Mouse (Mus musculus): ENCODE measurements around the gene Ppfibp2. TPM values are rescaled to one million over a fixed set of nuclear protein-coding genes. Genes with fewer than 3 reads are reported as not detected.

The Ppfibp2 gene
- 11.5 and 12.8 TPM in 2 replicates for polyA plus RNA-seq (2015; fragmentation: Nextera tagmentation; extraction: Ambion mirVana)

DNA sequence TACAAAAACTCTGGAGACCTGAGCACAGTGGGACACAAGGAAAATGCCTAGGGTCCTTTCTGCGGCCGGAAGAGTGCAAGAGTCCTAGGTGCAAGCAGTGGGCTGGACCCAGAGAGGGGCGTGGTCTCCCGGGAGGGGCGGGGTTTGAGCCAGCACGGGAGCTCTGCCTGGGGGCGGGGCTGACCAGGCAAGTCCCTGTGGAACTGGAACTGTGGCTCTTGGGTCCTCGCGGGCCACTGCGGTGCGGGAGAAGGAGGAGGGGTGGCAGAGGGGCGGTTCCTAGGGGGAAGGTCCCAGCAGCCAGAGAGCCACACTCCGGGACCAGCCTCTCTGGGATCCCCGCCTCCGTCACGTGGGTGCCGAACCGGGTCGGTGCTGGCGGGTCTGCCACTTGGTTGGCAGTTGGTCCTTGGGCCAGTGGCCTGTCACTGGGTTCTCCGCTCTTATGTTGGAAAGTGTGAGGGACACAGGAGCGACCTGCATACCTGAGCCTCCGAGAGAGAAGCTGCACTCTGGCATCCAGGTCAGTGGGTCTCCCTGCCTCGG, at the start of gene Ppfibp2:
TSS of gene Ppfibp2 (plus strand) at position 351 of the 546 bp plus-strand sequence.
- Histone ChIP-seq H3K27ac (peak within 1 kb of the TSS; percentile 69), H3K36me3 (no peaks in the 10 kb centered on the region), H3K4me2 (replicated peaks) (peak within 1 kb of the TSS; percentile 78), H3K4me1 (replicated peaks) (0 out of 2 replicates have a peak, but pooled peaks cover 6% of the 10 kb centered on the region), H3K4me3 (replicated peaks) (peak within 1 kb of the TSS; percentile 52), H3K9me3 (no peaks in the 10 kb centered on the region), H3K9ac (peak within 1 kb of the TSS; percentile 26), H3K27me3 (replicated peaks) (no peaks in the 10 kb centered on the region)
- ATAC-seq: peak; percentile 99
- WGBS: under 1% methylated on average over 23 of the region's 24 CpGs

DNA sequence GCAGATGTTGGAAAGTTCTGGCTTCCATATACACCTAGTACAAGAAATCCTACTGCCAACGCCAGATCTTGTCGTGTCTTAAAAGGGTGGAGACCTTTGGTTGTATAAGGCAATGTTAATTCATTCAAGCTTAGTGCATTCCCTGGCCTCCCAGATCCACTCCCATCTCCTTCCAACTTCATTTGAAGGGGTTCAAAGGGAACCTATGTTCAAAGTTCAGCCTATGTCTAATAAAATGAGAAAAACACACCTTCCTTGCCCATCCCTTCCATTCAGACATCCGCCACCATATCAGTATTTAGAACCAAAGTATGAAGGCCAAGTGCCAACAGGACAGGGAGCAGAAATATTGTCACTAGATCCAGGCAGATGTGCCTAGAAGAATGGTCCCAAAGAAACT, 47.1 kb upstream of the Ppfibp2 start:
- H3K4me2 ChIP-seq (replicated peaks): no peak overlapping the region
- no peaks in the 10 kb centered on the region for H3K9me3 ChIP-seq
- H3K9ac ChIP-seq: no peak overlapping the region
- no peaks in the 10 kb centered on the region for H3K36me3 ChIP-seq
- H3K27me3 ChIP-seq (replicated peaks): no peaks in the 10 kb centered on the region
- H3K4me1 ChIP-seq (replicated peaks): no peaks in the 10 kb centered on the region
- 82% methylated on average over 3 of the region's 3 CpGs for WGBS
- no peak overlapping the region for H3K4me3 ChIP-seq (replicated peaks)
- no peak overlapping the region for H3K27ac ChIP-seq
- ATAC-seq: peak; percentile 67; the same call in 1 of the 2 replicates

DNA sequence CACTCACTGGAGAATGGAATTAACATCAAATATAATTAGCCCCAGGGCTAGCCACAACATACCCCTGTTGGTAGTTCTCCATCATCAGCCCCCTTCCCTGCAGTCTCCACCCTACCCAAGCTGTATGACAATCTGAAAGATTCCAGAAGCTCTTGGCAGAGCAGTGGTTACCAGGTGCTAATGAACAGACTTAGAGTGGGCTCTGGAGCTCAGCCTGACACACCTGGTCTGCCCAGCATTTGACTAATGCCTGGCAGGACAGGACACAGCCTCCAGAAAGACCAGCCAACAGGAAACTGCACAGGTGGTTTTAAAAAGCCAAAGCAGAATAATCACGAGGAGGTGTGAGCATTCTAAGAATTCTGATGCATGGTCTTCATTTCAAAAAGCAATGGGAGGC, 41.5 kb upstream of the Ppfibp2 start:
- no peak overlapping the region for H3K4me2 ChIP-seq (replicated peaks)
- no peak overlapping the region for H3K4me3 ChIP-seq (replicated peaks)
- no peaks in the 10 kb centered on the region for H3K9me3 ChIP-seq
- H3K9ac ChIP-seq: no peak overlapping the region
- 61% methylated on average over 1 of the region's 1 CpGs for WGBS
- no peaks in the 10 kb centered on the region for H3K4me1 ChIP-seq (replicated peaks)
- no peaks in the 10 kb centered on the region for H3K27me3 ChIP-seq (replicated peaks)
- H3K27ac ChIP-seq: no peak overlapping the region
- ATAC-seq: no peak
- no peaks in the 10 kb centered on the region for H3K36me3 ChIP-seq

DNA sequence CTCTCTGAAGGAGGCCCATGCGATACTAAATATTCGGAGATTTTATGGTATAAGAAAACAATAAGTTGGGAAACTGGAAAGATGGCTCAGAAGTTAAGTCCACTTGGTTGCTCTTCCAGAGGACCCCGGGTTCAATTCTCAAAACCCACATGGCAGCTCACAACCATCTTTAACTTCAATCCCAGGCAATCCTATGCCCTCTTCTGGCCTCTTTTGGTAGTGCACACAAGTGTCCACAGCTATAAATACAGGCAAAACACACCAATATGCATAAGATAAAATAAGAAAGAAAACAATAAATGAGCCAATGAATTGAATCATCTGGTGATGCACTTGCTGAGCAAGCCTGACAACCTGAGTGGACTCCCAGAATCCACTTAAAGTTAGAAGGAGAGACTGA, 39.1 kb upstream of the Ppfibp2 start:
- 81% methylated on average over 3 of the region's 3 CpGs for WGBS
- no peaks in the 10 kb centered on the region for H3K27me3 ChIP-seq (replicated peaks)
- no peak overlapping the region for H3K27ac ChIP-seq
- ATAC-seq: no peak
- H3K9me3 ChIP-seq: no peaks in the 10 kb centered on the region
- no peak overlapping the region for H3K4me2 ChIP-seq (replicated peaks)
- H3K9ac ChIP-seq: no peak overlapping the region
- H3K4me3 ChIP-seq (replicated peaks): no peak overlapping the region
- H3K4me1 ChIP-seq (replicated peaks): no peaks in the 10 kb centered on the region
- H3K36me3 ChIP-seq: no peaks in the 10 kb centered on the region

DNA sequence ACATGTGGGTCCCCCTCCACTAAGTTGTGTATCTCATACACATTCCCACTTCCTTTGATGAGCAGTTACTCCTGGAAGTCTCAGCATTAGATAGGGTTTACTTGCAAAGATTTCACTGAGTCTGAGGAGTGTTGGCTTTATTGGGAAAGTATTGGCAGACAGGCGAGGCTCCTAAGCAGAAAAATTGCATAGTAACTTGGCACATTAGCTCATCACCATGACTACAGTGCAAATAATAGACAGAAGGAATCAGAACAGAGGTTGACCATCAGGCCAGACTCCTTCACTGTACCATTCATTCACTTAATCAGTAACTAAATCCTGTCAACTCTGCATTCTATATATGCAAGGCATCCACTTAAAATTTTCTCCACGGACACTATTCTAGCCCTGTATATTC, 34.3 kb upstream of the Ppfibp2 start:
- Histone ChIP-seq H3K9me3 (no peaks in the 10 kb centered on the region), H3K4me2 (replicated peaks) (no peak overlapping the region), H3K9ac (no peak overlapping the region), H3K4me3 (replicated peaks) (no peak overlapping the region), H3K36me3 (no peaks in the 10 kb centered on the region), H3K27me3 (replicated peaks) (no peaks in the 10 kb centered on the region), H3K4me1 (replicated peaks) (no peaks in the 10 kb centered on the region), H3K27ac (no peak overlapping the region)
- 54% methylated on average over 2 of the region's 2 CpGs for WGBS
- no peak for ATAC-seq

DNA sequence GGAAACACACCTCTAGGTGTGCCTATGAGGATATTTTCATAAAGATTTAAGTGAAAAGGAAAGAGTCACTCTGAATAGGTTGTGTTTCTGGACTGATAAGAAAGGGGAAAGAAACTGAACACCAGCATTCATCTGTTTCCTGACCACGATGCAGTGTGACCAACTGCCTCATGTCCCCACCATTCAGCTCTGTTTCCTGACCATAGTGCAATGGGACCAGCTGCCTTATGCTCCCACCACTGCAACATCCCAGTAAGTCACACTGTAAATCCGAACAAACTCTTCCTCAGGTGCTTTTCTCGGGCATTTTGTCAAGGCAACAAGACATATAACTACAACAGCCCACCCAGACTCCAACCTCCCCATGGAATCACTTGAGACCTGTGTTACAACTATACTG, 33.4 kb upstream of the Ppfibp2 start:
- Histone ChIP-seq H3K27ac (no peak overlapping the region), H3K4me1 (replicated peaks) (0 out of 2 replicates have a peak, but pooled peaks cover 2% of the 10 kb centered on the region), H3K4me3 (replicated peaks) (no peak overlapping the region), H3K9ac (no peak overlapping the region), H3K36me3 (no peaks in the 10 kb centered on the region), H3K9me3 (no peaks in the 10 kb centered on the region), H3K27me3 (replicated peaks) (no peaks in the 10 kb centered on the region), H3K4me2 (replicated peaks) (no peak overlapping the region)
- WGBS: 79% methylated on average over 3 of the region's 3 CpGs
- no peak for ATAC-seq

DNA sequence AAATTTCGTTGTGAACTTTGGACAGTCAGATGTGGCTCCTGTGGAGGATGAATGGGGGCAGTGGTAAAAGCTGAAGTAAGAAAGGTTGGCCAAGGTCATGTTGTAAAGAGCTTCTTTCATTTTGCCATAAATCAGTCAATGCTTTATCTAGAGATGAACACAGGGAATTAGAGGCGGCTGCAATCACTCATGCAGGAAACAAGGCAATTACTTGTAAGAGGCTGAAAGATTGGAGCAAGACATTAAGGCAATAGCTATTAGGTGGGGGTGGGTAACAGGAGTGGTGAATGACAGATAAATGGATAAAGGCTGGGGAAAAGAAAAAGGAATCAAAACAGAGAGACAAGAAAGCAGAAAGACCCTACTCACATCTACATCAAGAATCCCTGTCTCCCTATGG, 31.3 kb upstream of the Ppfibp2 start:
- Histone ChIP-seq H3K36me3 (no peaks in the 10 kb centered on the region), H3K4me2 (replicated peaks) (no peak overlapping the region), H3K4me3 (replicated peaks) (no peak overlapping the region), H3K27ac (no peak overlapping the region), H3K9me3 (no peaks in the 10 kb centered on the region), H3K4me1 (replicated peaks) (peaks cover 9% of the 10 kb centered on the region; the same call in 1 of the 2 replicates), H3K9ac (no peak overlapping the region), H3K27me3 (replicated peaks) (no peaks in the 10 kb centered on the region)
- 28% methylated on average over 2 of the region's 2 CpGs for WGBS
- peak; percentile 31; the same call in 1 of the 2 replicates for ATAC-seq

DNA sequence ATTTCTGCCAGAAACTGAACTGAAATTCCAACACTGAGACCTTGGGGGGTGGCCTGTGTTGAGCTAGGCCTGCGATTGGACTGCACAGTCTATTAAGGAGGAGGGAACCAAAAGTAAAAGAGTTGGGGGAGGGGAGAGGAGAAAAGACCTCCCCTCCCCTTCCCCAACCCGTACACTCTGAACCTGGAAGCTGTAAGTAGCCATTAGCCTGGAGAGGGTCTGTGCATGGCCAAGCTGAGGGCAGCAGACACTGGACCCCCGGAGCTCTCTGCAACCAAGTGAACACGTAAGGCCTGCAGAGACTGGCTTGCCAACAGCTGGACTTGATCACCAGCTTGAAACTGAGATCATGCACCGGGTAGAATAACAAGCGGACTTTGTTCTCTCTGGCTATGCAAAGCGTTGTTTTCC, 27.7 kb upstream of the Ppfibp2 start, which contains the start of gene Olfml1:
TSS of gene Olfml1 (plus strand) at position 186 of the 411 bp plus-strand sequence.
- Histone ChIP-seq H3K27me3 (replicated peaks) (no peaks in the 10 kb centered on the region), H3K4me1 (replicated peaks) (peaks cover 12% of the 10 kb centered on the region; the same call in 1 of the 2 replicates), H3K9ac (peak within 1 kb of the TSS; percentile 29; the same call in 1 of the 2 replicates), H3K27ac (peak within 1 kb of the TSS; percentile 83), H3K36me3 (peaks cover 6% of the 10 kb centered on the region; the same call in 1 of the 2 replicates), H3K4me3 (replicated peaks) (peak within 1 kb of the TSS; percentile 35), H3K9me3 (no peaks in the 10 kb centered on the region), H3K4me2 (replicated peaks) (peak within 1 kb of the TSS; percentile 50)
- WGBS: 19% methylated on average over 7 of the region's 7 CpGs
- peak; percentile 86 for ATAC-seq

DNA sequence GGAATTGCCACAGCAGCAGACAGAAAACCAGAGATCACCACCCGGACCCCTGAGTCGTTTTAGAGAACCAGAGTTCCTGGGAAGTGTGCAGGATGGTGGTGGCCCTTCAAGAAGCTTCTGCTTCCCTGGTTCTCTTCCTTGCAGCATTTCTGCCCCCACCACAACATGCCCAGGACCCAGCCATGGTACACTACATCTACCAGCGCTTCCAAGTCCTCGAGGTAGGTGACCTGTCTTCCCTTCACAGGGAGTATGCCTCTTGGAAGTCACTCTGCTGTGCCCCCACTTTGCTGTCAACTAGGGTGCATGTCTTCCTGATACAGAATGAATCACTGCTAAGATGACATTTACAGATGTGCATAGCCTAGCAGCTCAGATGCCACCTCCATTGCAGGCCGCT, 27.3 kb upstream of the Ppfibp2 start:
- Histone ChIP-seq H3K4me3 (replicated peaks) (peak overlapping the region; percentile 35), H3K9ac (peak overlapping the region; percentile 29; the same call in 1 of the 2 replicates), H3K27ac (peak overlapping the region; percentile 83), H3K4me1 (replicated peaks) (peaks cover 12% of the 10 kb centered on the region; the same call in 1 of the 2 replicates), H3K27me3 (replicated peaks) (no peaks in the 10 kb centered on the region), H3K4me2 (replicated peaks) (peak overlapping the region; percentile 50), H3K9me3 (no peaks in the 10 kb centered on the region), H3K36me3 (peaks cover 6% of the 10 kb centered on the region; the same call in 1 of the 2 replicates)
- ATAC-seq: no peak; the same call in 1 of the 2 replicates
- WGBS: 46% methylated on average over 5 of the region's 5 CpGs

DNA sequence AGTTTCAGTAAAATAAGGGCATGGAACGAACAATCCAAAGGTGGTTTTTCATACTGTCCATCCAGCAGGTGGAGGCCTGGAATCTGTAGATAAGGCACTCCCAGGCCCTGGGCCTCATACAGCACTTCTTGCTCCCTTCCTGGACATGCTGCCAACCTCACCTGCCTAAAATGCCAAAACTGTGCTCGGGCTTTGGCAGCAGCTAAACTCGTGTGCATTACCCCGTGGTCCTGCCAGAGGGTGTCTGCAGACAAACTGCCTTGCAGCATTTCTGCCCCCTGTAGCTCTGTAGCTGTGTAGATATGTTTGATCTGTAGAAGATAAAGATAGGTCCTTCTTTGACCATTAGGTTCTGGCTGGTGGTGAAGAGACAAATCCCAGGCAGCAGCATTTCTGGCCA, 26.0 kb upstream of the Ppfibp2 start:
- 50% methylated on average over 4 of the region's 4 CpGs for WGBS

DNA sequence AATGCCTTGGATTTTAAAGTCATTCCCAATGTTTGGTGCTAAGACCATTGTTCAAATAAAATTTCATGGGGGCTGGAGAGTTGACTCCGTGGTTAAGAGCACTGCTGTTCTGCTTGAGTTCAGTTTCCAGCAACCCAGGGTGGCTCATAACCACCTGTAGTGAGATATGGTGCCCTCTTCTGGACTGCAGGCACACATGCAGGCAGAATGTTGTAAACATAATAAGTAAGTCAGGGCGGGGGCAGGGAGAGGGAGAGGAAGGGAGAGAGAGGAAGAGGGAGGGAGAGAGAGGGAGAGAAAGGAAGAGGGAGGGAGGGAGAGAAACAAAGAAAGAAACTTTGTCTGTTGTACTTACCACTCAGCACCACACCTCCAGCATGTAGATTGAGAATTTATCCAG, 21.2 kb upstream of the Ppfibp2 start:
- H3K9ac ChIP-seq: no peak overlapping the region
- WGBS: 85% methylated on average over 2 of the region's 2 CpGs

More for the DNA sequence above, 26.0 kb upstream of the Ppfibp2 start:
- Histone ChIP-seq H3K36me3 (peaks cover 6% of the 10 kb centered on the region; the same call in 1 of the 2 replicates), H3K27ac (0 out of 2 replicates have a peak overlapping the region, but pooled peaks have one; percentile 0), H3K27me3 (replicated peaks) (no peaks in the 10 kb centered on the region), H3K4me2 (replicated peaks) (peak overlapping the region; percentile 50), H3K4me3 (replicated peaks) (peak overlapping the region; percentile 20; the same call in 1 of the 2 replicates), H3K9ac (no peak overlapping the region), H3K9me3 (no peaks in the 10 kb centered on the region), H3K4me1 (replicated peaks) (peaks cover 12% of the 10 kb centered on the region; the same call in 1 of the 2 replicates)
- no peak for ATAC-seq

DNA sequence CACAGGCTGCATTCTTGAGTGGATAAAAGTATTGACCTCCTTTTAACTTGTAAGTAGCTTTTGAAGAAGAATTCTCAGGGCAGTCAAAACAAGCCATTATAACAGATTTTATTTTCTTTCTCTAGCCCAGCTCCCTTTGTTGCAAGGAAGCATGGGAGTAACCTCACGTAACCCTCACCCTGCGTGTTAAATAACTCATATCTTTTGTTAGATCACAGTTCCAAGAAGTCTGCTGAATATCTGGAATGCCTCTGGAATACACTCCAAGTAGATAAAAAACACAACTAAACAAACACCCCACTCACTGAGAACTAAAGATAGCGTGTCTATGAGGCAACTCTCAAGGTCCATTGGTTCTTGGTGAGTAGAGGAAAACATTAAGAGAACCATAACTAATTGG, 20.7 kb upstream of the Ppfibp2 start:
- ATAC-seq: no peak
- H3K27ac ChIP-seq: no peak overlapping the region
- H3K4me3 ChIP-seq (replicated peaks): no peak overlapping the region
- H3K9me3 ChIP-seq: no peaks in the 10 kb centered on the region
- no peaks in the 10 kb centered on the region for H3K4me1 ChIP-seq (replicated peaks)
- no peak overlapping the region for H3K4me2 ChIP-seq (replicated peaks)
- H3K9ac ChIP-seq: no peak overlapping the region
- peaks cover 6% of the 10 kb centered on the region; the same call in 1 of the 2 replicates for H3K36me3 ChIP-seq
- WGBS: 77% methylated on average over 3 of the region's 3 CpGs
- no peaks in the 10 kb centered on the region for H3K27me3 ChIP-seq (replicated peaks)

More for the DNA sequence above, 21.2 kb upstream of the Ppfibp2 start:
- Histone ChIP-seq H3K27me3 (replicated peaks) (no peaks in the 10 kb centered on the region), H3K4me1 (replicated peaks) (0 out of 2 replicates have a peak, but pooled peaks cover 2% of the 10 kb centered on the region), H3K4me3 (replicated peaks) (no peak overlapping the region), H3K4me2 (replicated peaks) (no peak overlapping the region), H3K27ac (no peak overlapping the region), H3K9me3 (no peaks in the 10 kb centered on the region), H3K36me3 (peaks cover 6% of the 10 kb centered on the region; the same call in 1 of the 2 replicates)
- ATAC-seq: no peak

Data from intestine, embryonic 15.5 days (tissue).